Mouse (Mus musculus) neural tube, embryonic 12.5 days (tissue): ENCODE results near the gene Zbed6. TPM values are rescaled to one million over a fixed set of nuclear protein-coding genes. Genes with fewer than 3 reads are reported as not detected.
"Not testable (repeated sequence)": the region's sequence is repeated elsewhere in the genome, so short reads cannot be mapped to it uniquely, and the experiment has no call there.

Experiments
- ATAC-seq: fragments of 200-750 bp; cut with Nextera tagmentation; 2 replicates; pipeline ENCODE4 v1.8.0; 2017; ENCODE audit warnings: low read depth, mild to moderate bottlenecking, moderate TSS enrichment, moderate library complexity; ENCODE audit not compliant: low FRiP score
- H3K27ac ChIP-seq: fragments of 300-500 bp; sonication (generic); 2 replicates; pipeline ENCODE4 v1.5.1; 2016
- H3K27me3 ChIP-seq: fragments of 300-500 bp; sonication (generic); replicated peaks from 2 replicates; pipeline ENCODE4 v1.6.1; 2016; ENCODE audit warnings: mild to moderate bottlenecking
- H3K36me3 ChIP-seq: fragments of 300-500 bp; sonication (generic); 2 replicates; pipeline ENCODE4 v1.6.1; 2016; ENCODE audit warnings: mild to moderate bottlenecking
- H3K4me1 ChIP-seq: fragments of 300-500 bp; sonication (generic); 2 replicates; pipeline ENCODE4 v1.6.1; 2016
- H3K4me2 ChIP-seq: fragments of 300-500 bp; sonication (generic); replicated peaks from 2 replicates; pipeline ENCODE4 v1.6.1; 2016; ENCODE audit warnings: mild to moderate bottlenecking
- H3K4me3 ChIP-seq: fragments of 300-500 bp; sonication (generic); 2 replicates; pipeline ENCODE4 v1.5.1; 2016
- H3K9ac ChIP-seq: fragments of 300-500 bp; sonication (generic); 2 replicates; pipeline ENCODE4 v1.6.1; 2016; ENCODE audit warnings: mild to moderate bottlenecking
- H3K9me3 ChIP-seq: fragments of 300-500 bp; sonication (generic); 2 replicates; pipeline ENCODE4 v1.6.1; 2016; ENCODE audit warnings: mild to moderate bottlenecking
- WGBS: fragments of 180-500 bp; shearing (Covaris S2); methylation state at CpG from one replicate; pipeline ENCODE4 v1.1.7; 2016; 5-methylcytosine and 5-hydroxymethylcytosine counted together
- polyA plus RNA-seq: library from polyadenylated mRNA; unstranded; fragments of >200 nt; fragmentation: Nextera tagmentation; extraction: Ambion mirVana; gene quantifications from 2 replicates; pipeline ENCODE4 v1.2.1, GENCODE M21; 2016

The Zbed6 gene
- polyA plus RNA-seq, 1 experiment from 2014 or later, result not detected

DNA sequence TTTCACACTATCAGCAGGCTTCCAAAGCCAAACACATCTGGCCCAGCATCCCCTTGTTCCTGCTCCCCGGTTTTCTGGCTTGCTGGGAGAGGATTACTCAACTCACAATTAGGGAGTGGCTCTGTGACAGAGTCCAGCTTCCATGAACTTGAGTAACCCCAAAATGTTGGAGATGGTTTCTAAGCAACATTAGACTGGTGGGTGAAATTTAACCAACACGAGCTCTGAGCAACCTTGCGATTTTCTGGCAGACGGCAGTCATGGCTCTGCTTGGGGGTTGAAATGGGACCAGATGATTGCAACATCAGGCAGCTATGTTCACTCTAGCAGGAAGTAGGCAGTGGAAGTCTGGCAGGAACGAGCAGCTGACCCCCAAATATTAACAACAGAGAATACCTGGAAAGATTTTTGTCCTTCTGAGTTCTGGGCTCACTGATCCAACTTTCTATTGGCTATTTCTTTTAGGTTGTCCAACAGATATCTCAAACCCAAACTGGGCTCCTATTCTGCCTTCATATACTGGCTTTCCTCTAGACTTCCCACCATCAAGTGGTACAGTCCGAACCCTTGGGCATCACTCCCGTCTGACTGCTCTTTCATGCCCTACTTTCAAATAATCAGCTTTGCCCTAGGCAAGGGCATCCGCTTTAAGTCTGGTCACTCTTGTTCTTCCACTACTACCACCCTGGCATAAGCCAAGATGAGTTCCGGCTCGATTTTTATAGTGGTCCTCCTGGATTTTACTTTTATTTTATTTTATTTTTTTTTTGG, 25.2 kb upstream of the Zbed6 start:
- Histone ChIP-seq H3K4me2 (no peak overlapping the region), H3K4me1 (no peaks in the 10 kb centered on the region), H3K36me3 (no peaks in the 10 kb centered on the region), H3K4me3 (no peak overlapping the region), H3K27me3 (no peaks in the 10 kb centered on the region), H3K9ac (no peak overlapping the region), H3K27ac (no peak overlapping the region), H3K9me3 (no peaks in the 10 kb centered on the region)
- ATAC-seq, result no peak
- 86% methylated on average over 10 of the region's 10 CpGs for WGBS

DNA sequence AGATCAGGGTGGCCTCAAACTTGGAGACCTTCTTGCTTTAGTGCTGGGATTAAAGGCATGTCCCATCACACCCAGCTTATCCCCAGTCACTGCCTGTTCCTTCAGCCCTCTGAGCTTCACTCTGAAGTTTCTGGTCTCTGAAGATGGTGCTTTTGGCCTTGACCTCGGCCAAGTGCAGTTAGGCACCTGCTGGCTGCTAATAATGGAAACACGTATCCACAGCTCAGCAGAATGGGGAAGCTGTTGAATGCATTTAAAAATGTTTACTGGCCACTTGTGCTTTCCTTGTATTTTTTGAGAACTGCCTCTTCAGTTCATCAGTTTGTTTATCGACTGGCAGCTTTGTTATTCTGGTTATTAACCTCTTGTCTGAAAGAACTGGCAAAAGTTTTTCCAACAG, 11.1 kb upstream of the Zbed6 start:
- Histone ChIP-seq H3K4me2 (no peak overlapping the region), H3K4me3 (no peak overlapping the region), H3K27ac (no peak overlapping the region), H3K9ac (no peak overlapping the region), H3K36me3 (no peaks in the 10 kb centered on the region), H3K9me3 (no peaks in the 10 kb centered on the region), H3K4me1 (0 out of 2 replicates have a peak, but pooled peaks cover 5% of the 10 kb centered on the region), H3K27me3 (no peaks in the 10 kb centered on the region)
- no peak for ATAC-seq
- 80% methylated on average over 3 of the region's 3 CpGs for WGBS

DNA sequence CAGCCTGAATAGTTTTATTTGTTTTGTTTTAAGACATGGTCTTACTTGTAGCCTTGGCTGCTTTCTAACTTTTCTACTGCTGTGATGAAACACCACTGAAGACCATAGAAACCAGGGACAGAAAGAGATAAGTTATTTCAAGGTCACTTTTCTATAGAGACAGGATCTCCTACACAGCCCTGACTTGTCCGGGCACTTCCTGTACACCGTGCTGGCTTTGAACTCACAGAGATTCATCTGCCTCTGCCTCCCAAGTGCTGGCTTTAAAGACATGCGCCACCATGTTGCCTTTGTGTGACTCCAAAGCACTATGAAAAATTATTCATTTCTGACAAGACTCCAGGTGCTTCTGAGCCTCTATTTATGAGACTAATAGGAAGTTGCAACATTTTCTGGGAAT, 10.6 kb upstream of the Zbed6 start:
- WGBS, result 92% methylated on average over 3 of the region's 3 CpGs
- Histone ChIP-seq H3K36me3 (no peaks in the 10 kb centered on the region), H3K9me3 (no peaks in the 10 kb centered on the region), H3K27me3 (no peaks in the 10 kb centered on the region), H3K27ac (no peak overlapping the region), H3K4me1 (0 out of 2 replicates have a peak, but pooled peaks cover 5% of the 10 kb centered on the region), H3K9ac (no peak overlapping the region), H3K4me3 (no peak overlapping the region), H3K4me2 (no peak overlapping the region)
- ATAC-seq, result no peak

DNA sequence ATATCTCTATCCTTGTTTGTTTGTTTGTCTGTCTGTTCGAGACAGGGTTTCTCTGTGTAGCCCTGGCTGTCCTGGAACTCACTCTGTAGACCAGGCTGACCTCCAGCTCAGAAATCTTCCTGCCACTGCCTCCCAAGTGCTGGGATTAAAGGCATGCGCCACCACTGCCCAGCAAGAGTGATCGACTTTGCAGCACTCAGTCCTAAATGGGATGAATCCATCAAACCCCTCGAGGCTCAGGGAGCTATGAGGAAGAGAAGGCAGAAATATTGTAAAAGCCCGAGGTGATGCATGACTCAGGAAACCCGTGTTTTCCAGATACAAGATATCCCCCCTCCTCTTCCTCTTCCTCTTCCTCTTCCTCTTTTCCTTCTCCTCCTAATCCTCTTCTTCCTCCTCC, 10.1 kb upstream of the Zbed6 start:
- Histone ChIP-seq H3K4me3 (no peak overlapping the region), H3K9me3 (no peaks in the 10 kb centered on the region), H3K4me2 (no peak overlapping the region), H3K9ac (no peak overlapping the region), H3K4me1 (0 out of 2 replicates have a peak, but pooled peaks cover 5% of the 10 kb centered on the region), H3K36me3 (no peaks in the 10 kb centered on the region), H3K27ac (no peak overlapping the region), H3K27me3 (no peaks in the 10 kb centered on the region)
- 84% methylated on average over 6 of the region's 6 CpGs for WGBS
- no peak for ATAC-seq

DNA sequence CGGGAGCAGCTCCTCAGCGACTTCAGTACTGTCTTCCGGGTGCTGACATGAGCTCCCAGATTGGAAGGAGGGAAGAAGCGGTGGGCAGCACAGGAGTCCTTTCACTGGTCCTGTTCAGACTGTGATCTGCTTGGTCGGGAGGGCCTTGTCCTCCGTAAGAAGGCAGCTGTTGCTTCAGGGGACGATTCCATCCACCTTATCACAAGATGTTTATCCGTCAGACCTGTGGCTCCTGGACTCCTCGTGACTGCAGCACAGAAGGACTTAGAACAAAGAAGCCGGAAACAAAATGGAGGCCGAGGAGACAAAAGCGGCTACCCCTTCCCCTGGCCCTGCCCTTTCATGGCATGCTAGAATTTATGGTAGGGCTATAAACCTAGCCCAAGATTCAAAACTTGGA, 9.5 kb upstream of the Zbed6 start:
- Histone ChIP-seq H3K27me3 (no peaks in the 10 kb centered on the region), H3K27ac (no peak overlapping the region), H3K9me3 (no peaks in the 10 kb centered on the region), H3K4me3 (no peak overlapping the region), H3K9ac (no peak overlapping the region), H3K4me2 (no peak overlapping the region; the same call in 1 of the 2 replicates), H3K36me3 (no peaks in the 10 kb centered on the region), H3K4me1 (0 out of 2 replicates have a peak, but pooled peaks cover 5% of the 10 kb centered on the region)
- 43% methylated on average over 12 of the region's 12 CpGs for WGBS
- ATAC-seq, result no peak

DNA sequence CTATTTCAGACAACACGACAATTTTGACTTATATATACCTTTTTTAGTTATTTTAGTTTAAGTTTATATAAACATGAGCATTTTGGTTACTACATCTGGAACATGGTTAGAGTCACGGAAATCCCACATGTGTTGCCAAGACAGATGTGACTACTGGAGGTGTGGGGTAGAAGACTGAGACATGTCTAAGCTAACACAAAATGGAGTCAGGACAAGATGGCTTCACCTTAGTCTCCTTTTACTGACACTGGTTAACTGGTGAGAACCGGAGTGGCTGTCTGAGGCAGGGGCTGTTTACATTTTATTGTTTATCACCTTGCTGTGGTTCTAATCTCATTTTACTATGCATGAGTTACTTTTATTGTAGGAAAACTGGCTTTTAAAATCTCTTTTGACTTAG, 7.9 kb upstream of the Zbed6 start:
- no peak overlapping the region for H3K4me2 ChIP-seq
- no peaks in the 10 kb centered on the region for H3K36me3 ChIP-seq
- H3K27me3 ChIP-seq, result no peaks in the 10 kb centered on the region
- WGBS, result 81% methylated on average over 3 of the region's 3 CpGs
- no peaks in the 10 kb centered on the region for H3K9me3 ChIP-seq
- no peak overlapping the region for H3K9ac ChIP-seq
- H3K4me3 ChIP-seq, result no peak overlapping the region
- ATAC-seq, result no peak
- no peak overlapping the region for H3K27ac ChIP-seq
- H3K4me1 ChIP-seq, result 0 out of 2 replicates have a peak, but pooled peaks cover 5% of the 10 kb centered on the region

DNA sequence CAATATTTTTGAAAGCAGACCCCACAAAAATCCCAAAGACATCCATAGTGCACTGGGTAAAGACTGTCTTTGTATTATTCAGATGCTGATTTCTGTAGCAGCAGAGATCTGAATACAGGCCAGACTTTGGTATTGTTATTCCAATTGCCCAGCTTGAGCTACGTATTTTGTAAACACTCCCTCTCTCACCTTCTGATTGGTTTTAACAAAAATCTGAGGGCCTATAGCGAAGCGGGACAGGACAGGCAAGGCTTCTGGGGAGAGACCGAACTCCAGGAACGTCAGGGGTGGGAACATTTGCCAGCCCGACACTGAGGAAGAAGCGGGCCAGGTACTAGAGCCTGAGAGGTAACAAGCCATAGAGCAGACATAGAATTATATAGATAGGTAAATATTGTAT, 7.0 kb upstream of the Zbed6 start:
- no peaks in the 10 kb centered on the region for H3K27me3 ChIP-seq
- no peaks in the 10 kb centered on the region for H3K36me3 ChIP-seq
- H3K4me3 ChIP-seq, result no peak overlapping the region
- H3K4me2 ChIP-seq, result no peak overlapping the region
- ATAC-seq, result no peak
- H3K9ac ChIP-seq, result no peak overlapping the region
- H3K27ac ChIP-seq, result no peak overlapping the region
- H3K4me1 ChIP-seq, result 0 out of 2 replicates have a peak, but pooled peaks cover 5% of the 10 kb centered on the region
- no peaks in the 10 kb centered on the region for H3K9me3 ChIP-seq
- 52% methylated on average over 7 of the region's 7 CpGs for WGBS

DNA sequence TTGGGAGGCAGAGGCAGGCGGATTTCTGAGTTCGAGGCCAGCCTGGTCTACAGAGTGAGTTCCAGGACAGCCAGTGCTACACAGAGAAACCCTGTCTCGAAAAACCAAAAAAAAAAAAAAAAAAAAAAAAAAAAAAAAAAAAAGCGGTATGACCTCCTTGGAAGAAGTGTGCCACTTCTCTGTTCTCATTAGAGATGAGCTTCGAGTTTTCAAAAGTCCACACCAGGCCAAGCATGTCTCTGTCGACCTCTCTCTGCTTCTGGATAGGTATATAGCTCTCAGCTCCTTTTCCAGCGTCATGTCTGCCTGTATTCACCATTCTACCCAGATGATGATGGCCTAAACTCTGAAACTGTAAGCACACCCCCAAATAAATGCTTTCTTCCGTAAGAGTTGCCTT, 5.0 kb upstream of the Zbed6 start:
- not testable (repeated sequence) for H3K27me3 ChIP-seq, H3K9me3 ChIP-seq, H3K4me3 ChIP-seq, H3K36me3 ChIP-seq, H3K27ac ChIP-seq, H3K9ac ChIP-seq, H3K4me1 ChIP-seq, ATAC-seq, H3K4me2 ChIP-seq
- WGBS, result 92% methylated on average over 7 of the region's 8 CpGs

DNA sequence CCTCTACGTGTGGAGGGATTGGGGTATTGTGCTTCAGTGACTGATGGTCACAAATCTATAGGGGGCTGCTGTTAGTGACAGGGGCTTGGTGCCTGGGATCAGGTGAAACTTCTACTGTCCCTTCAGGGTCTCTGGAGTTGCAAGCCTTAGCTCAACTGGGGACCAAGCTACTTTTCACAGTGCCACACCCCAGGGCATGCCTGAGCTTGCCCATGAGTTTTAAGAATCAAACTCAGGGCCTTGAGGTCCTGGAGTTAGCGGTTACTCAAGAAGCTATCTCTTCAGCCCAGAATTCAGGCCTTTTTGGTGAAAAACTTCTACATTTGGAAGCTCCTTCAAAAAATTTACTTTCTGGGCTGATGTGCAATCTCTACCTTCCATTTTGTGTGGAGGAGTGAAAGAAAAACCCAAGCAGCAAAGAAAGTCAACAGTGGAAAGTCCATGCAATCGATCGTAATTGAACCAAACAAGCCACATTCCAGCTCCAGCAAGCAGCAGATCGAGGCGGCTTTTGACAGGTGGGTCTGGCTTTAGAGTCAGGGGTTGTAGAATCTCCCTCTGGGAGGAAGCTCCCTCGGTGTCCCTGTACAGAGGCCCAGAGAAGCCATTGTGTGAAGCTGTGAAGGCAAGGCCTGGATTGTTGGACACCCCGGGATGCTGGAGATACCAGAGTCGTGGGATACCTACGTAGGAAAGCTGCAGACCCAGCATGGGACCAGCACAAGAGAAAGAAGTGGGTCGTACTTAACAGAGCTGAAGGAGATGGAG, 3.7 kb upstream of the Zbed6 start:
- H3K4me3 ChIP-seq, result no peak overlapping the region
- no peak overlapping the region for H3K4me2 ChIP-seq
- H3K4me1 ChIP-seq, result peaks cover 10% of the 10 kb centered on the region
- no peak for ATAC-seq
- no peak overlapping the region for H3K9ac ChIP-seq
- no peak overlapping the region for H3K27ac ChIP-seq
- H3K27me3 ChIP-seq, result no peaks in the 10 kb centered on the region
- WGBS, result 72% methylated on average over 11 of the region's 11 CpGs
- no peaks in the 10 kb centered on the region for H3K9me3 ChIP-seq
- no peaks in the 10 kb centered on the region for H3K36me3 ChIP-seq

DNA sequence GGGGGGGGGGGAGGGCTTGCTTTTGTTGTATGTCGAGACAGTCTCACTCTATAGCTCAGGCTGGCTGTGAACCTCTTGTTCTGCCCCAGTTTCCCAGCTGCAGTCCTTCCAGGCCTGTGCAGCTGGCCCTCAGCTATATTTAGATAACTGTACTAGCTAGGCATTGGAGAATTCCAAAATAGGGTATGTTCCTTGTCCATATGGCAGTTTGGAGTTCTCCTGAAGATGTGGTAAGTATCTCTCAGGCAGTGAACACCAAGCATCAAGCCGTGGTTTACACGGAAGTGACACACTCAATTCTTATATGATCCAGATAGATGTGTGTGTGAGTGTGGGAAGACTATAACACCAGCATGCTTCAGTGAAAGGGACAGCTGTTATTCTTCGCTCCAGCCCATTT, 2.7 kb upstream of the Zbed6 start:
- H3K4me2 ChIP-seq, result no peak overlapping the region
- peaks cover 8% of the 10 kb centered on the region; the same call in 1 of the 2 replicates for H3K36me3 ChIP-seq
- 82% methylated on average over 4 of the region's 4 CpGs for WGBS
- no peaks in the 10 kb centered on the region for H3K27me3 ChIP-seq
- H3K9ac ChIP-seq, result no peak overlapping the region
- no peaks in the 10 kb centered on the region for H3K9me3 ChIP-seq
- H3K4me1 ChIP-seq, result peaks cover 20% of the 10 kb centered on the region
- no peak overlapping the region for H3K4me3 ChIP-seq
- no peak overlapping the region for H3K27ac ChIP-seq
- no peak for ATAC-seq

DNA sequence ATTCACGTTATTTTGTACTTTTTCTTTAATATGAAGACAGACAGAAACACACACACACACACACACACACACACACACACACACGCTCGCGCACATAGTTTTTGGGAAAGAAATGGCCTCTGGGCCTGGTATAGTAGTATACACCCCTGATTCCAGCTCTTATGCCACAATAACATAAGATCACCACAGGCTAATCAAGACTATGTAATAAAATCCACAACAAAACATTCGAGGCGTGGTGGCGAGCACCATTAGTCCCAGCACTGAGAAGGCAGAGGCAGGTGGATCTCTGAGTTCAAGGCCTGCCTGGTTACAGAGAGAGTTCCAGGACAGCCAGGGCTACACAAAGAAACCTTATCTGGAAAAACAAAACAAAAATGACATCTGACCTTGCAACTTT, 2.3 kb upstream of the Zbed6 start:
- Histone ChIP-seq H3K36me3 (peaks cover 12% of the 10 kb centered on the region; the same call in 1 of the 2 replicates), H3K9ac (no peak overlapping the region), H3K27ac (no peak overlapping the region), H3K4me1 (peaks cover 23% of the 10 kb centered on the region), H3K27me3 (no peaks in the 10 kb centered on the region), H3K4me2 (no peak overlapping the region), H3K4me3 (no peak overlapping the region), H3K9me3 (no peaks in the 10 kb centered on the region)
- ATAC-seq, result no peak
- 93% methylated on average over 7 of the region's 7 CpGs for WGBS

DNA sequence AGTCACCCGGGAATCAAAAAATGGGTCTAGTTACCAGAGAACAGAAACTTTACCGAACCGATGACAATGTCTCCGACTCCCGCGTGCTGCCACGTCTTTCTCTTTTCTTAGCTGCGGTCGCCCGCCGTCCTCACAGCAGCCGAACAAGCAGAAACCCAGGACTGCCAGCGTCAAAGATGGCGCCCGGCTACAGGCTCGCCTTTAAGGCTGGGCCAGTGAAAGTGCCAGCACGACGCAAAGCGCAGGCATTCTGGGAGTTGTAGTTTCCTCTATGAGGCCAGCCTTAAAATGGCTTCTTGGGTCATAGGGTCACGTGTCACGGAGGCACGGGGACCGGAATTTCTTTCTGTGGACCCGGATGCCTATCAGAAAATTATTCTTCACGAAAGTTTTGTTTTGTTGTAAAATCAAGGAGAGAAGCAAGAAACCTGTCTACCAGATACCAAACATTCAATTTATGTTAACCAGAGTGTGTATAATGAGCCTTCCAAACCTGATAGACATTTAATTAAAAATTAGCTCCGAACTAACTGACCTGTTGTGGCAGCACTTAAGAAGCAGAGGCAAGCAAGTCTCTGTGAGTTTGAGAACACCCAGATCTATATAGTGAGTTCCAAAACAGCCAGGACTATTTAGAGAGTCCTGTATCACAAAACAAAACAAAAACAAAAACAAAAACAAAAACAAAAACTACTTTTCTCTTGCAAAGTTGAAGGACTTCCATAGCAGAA, 683 bp upstream of the Zbed6 start, which contains the start of gene Gm38394:
Gene Gm38394 (minus strand): TSS at position 116 of the 731 bp plus-strand sequence.
- H3K27me3 ChIP-seq, result no peaks in the 10 kb centered on the region
- peak within 1 kb of the TSS; percentile 92 for H3K4me2 ChIP-seq
- WGBS, result 3% methylated on average over 26 of the region's 26 CpGs
- peak within 1 kb of the TSS; percentile 76 for H3K27ac ChIP-seq
- peaks cover 39% of the 10 kb centered on the region for H3K4me1 ChIP-seq
- no peaks in the 10 kb centered on the region for H3K9me3 ChIP-seq
- peak; percentile 99 for ATAC-seq
- H3K36me3 ChIP-seq, result peaks cover 22% of the 10 kb centered on the region; the same call in 1 of the 2 replicates
- peak within 1 kb of the TSS; percentile 87 for H3K4me3 ChIP-seq
- peak within 1 kb of the TSS; percentile 91 for H3K9ac ChIP-seq
